Mouse (Mus musculus) ES-CJ7 (cell line): ENCODE measurements at regions not wholly inside any gene's neighbourhood (a gene's known extent, or its start where the extent isn't known, plus 50 kb on each side); places are given as distances from the start of the nearest gene placed in this dataset.
A peak's percentile ranks its signal among the peaks of the same experiment; 100 is the strongest.

Source experiments
- DNase-seq: peaks from one replicate; pipeline ENCODE4 v3.0.0; 2011; ENCODE audit warnings: low read depth, low spot score

GRCm38 (mm10) chr1:18727259-18727658, 375.6 kb upstream of the Tfap2d start:
- DNase-seq: no peak

- no peak for DNase-seq
Measured at GRCm38 (mm10) chr1:18758347-18759129, 344.3 kb upstream of the Tfap2d start.

- DNase-seq: peak; percentile 85
Measured at GRCm38 (mm10) chr1:18793639-18794038, 309.2 kb upstream of the Tfap2d start.
